In genomic region chr4:129573430-129573829, GRCm38 (mm10) we compare ENCODE assay signal across 9 mouse cellular contexts. TPM values are rescaled to one million over a fixed set of nuclear protein-coding genes. Genes with fewer than 3 reads are reported as not detected.
A peak's percentile ranks its signal among the peaks of the same experiment; 100 is the strongest.
DNase-seq lines count a peak whose midpoint lies in the region; ATAC-seq lines count a peak whose summit lies in the region.
"Had no signal": no experiment of that assay in that cellular context is flagged by ENCODE, and none has a peak within 500 bp of the region (broad histone marks: within the 10 kb centered on the region; RNA-seq: fewer than 3 reads in every experiment).

Gene Lck (minus strand): TSS chr4:129573641.

- H3K4me2 ChIP-seq in heart, embryonic 15.5 days, result no peak within 1 kb of the TSS; the same call in 1 of the 2 replicates
- no peak within 1 kb of the TSS for H3K4me2 ChIP-seq in neural tube, embryonic 14.5 days (ENCODE audit: low read depth, low read length)
- no peak within 1 kb of the TSS for H3K4me2 ChIP-seq in intestine, embryonic 15.5 days (replicated peaks)
- H3K4me2 ChIP-seq: liver, embryonic 15.5 days had no signal

- peak within 1 kb of the TSS; percentile 5; the same call in 1 of the 2 replicates for H3K27ac ChIP-seq in heart, embryonic 15.5 days
- no peak within 1 kb of the TSS for H3K27ac ChIP-seq in neural tube, embryonic 14.5 days (ENCODE audit: low read depth, low read length)
- no peak within 1 kb of the TSS for H3K27ac ChIP-seq in intestine, embryonic 15.5 days
- H3K27ac ChIP-seq: liver, embryonic 15.5 days had no signal

- H3K4me1 ChIP-seq in heart, embryonic 15.5 days (replicated peaks), result peaks cover 11% of the 10 kb centered on the region; the same call in 1 of the 2 replicates
- no peaks in the 10 kb centered on the region; the same call in 1 of the 2 replicates for H3K4me1 ChIP-seq in neural tube, embryonic 14.5 days (ENCODE audit: control insufficient read depth, insufficient read depth, low read length)
- 0 out of 2 replicates have a peak, but pooled peaks cover 3% of the 10 kb centered on the region for H3K4me1 ChIP-seq in intestine, embryonic 15.5 days (replicated peaks)

- 86% methylated on average over 8 of the region's 8 CpGs for WGBS in heart, embryonic 15.5 days
- WGBS in neural tube, embryonic 14.5 days, result 93% methylated on average over 7 of the region's 8 CpGs
- WGBS in intestine, embryonic 15.5 days, result 84% methylated on average over 8 of the region's 8 CpGs

- H3K9me3 ChIP-seq in heart, embryonic 15.5 days (replicated peaks), result no peaks in the 10 kb centered on the region
- no peaks in the 10 kb centered on the region for H3K9me3 ChIP-seq in neural tube, embryonic 14.5 days (ENCODE audit: control insufficient read depth, low read length)
- no peaks in the 10 kb centered on the region for H3K9me3 ChIP-seq in intestine, embryonic 15.5 days
- H3K9me3 ChIP-seq: liver, embryonic 15.5 days had no signal

- ATAC-seq in heart, embryonic 15.5 days (replicated peaks; ENCODE audit: insufficient number of reproducible peaks, insufficient read depth, low FRiP score, low read depth), result no peak
- ATAC-seq in neural tube, embryonic 14.5 days (ENCODE audit: low read depth), result no peak
- ATAC-seq in intestine, embryonic 15.5 days, result no peak

- H3K27me3 ChIP-seq in heart, embryonic 15.5 days, result no peaks in the 10 kb centered on the region
- H3K27me3 ChIP-seq in neural tube, embryonic 14.5 days (ENCODE audit: control insufficient read depth, insufficient read depth, low read length), result no peaks in the 10 kb centered on the region
- no peaks in the 10 kb centered on the region for H3K27me3 ChIP-seq in intestine, embryonic 15.5 days (replicated peaks)

- H3K4me3 ChIP-seq in heart, embryonic 15.5 days, result no peak within 1 kb of the TSS
- H3K4me3 ChIP-seq in neural tube, embryonic 14.5 days (ENCODE audit: low read depth, low read length), result no peak within 1 kb of the TSS
- no peak within 1 kb of the TSS for H3K4me3 ChIP-seq in intestine, embryonic 15.5 days (replicated peaks)
- H3K4me3 ChIP-seq: liver, embryonic 15.5 days had no signal

- H3K36me3 ChIP-seq in heart, embryonic 15.5 days, result no peaks in the 10 kb centered on the region
- H3K36me3 ChIP-seq in neural tube, embryonic 14.5 days (ENCODE audit: control insufficient read depth, insufficient read depth, low read length), result no peaks in the 10 kb centered on the region
- H3K36me3 ChIP-seq in intestine, embryonic 15.5 days, result no peaks in the 10 kb centered on the region
- H3K36me3 ChIP-seq: liver, embryonic 15.5 days had no signal

- H3K9ac ChIP-seq in heart, embryonic 15.5 days, result no peak within 1 kb of the TSS
- no peak within 1 kb of the TSS for H3K9ac ChIP-seq in neural tube, embryonic 14.5 days (replicated peaks; ENCODE audit: low read depth, low read length)
- H3K9ac ChIP-seq in intestine, embryonic 15.5 days, result no peak within 1 kb of the TSS
- H3K9ac ChIP-seq: liver, embryonic 15.5 days had no signal

- no peak for DNase-seq in heart, adult 9 months (ENCODE audit: low spot score in 2 of 2)
- no peak for DNase-seq in neural tube, embryonic 10.5 days (ENCODE audit: extremely low spot score, low spot score)
- DNase-seq in lung, postnatal 4 days, result peak; percentile 25 to 48
- peak; percentile 87 to 93 for DNase-seq in thymus, postnatal 36 days
- DNase-seq in layer of hippocampus, adult 11-12 months (ENCODE audit: low spot score), result no peak

RNA-seq across cellular contexts. Expression of gene Lck, which starts in this region (rescaled TPM):
- 6.8 and 62.1 TPM in 2 replicates for polyA plus RNA-seq in heart, embryonic 15.5 days (2015; fragmentation: Nextera tagmentation; extraction: Ambion mirVana)
- 10.0 and 10.5 TPM in 2 replicates for polyA plus RNA-seq in neural tube, embryonic 14.5 days (2014; fragmentation: Nextera tagmentation; extraction: Ambion mirVana)
- polyA plus RNA-seq in intestine, embryonic 15.5 days (2015; fragmentation: Nextera tagmentation; extraction: Ambion mirVana), result 7.6 and 9.7 TPM in 2 replicates

Comparison
In these comparisons a context has a peak if more than half of its experiments do, and no peak if none do; other contexts are left out.
1. DNase-seq: peak in lung, postnatal 4 days (2 of 2) and thymus, postnatal 36 days (2 of 2); none in heart, adult 9 months (0 of 2), neural tube, embryonic 10.5 days (single experiment) and layer of hippocampus, adult 11-12 months (single experiment).